Mouse (Mus musculus): ENCODE data around the gene D930007J09Rik.

Gene D930007J09Rik

GRCm38 (mm10) chr13:32759036-32759435 lies 43.6 kb downstream of the D930007J09Rik start:
- peak; percentile 32 for DNase-seq (ENCODE audit: low read depth, low spot score)
